Mouse (Mus musculus): ENCODE data around the gene Cdh23.

GRCm38 (mm10) chr10:60577125-60577919, 119.0 kb downstream of the Cdh23 start:
- no peak for TF ChIP-seq CTCF (IDR thresholded peaks at IDR 0.05; ENCODE audit: low read depth)
- TF ChIP-seq EP300 (IDR thresholded peaks at IDR 0.05; ENCODE audit: low read depth): peak; percentile 59; the same call in 1 of the 2 replicates

All from heart, postnatal 0 days (tissue).